Mouse (Mus musculus) MEL (cell line): ENCODE measurements around the gene Psmd9.

Source experiments
- CTCF ChIP-seq, 3 experiments: IDR thresholded peaks in 2 of 3; conservative IDR thresholded peaks in 1 of 3; 2 replicates each; pipeline ENCODE4 v1.5.1; 2011 to 2012; ENCODE audit warnings: low read length in 3 of 3, low read depth in 2 of 3, mild to moderate bottlenecking in 2 of 3, improper control_type of control experiment in 1 of 3, inconsistent platforms in 1 of 3, mixed read lengths in 1 of 3, moderate library complexity in 1 of 3; ENCODE audit not compliant: control insufficient read depth in 1 of 3, insufficient read depth in 1 of 3, poor library complexity in 1 of 3, severe bottlenecking in 1 of 3
- GABPA ChIP-seq: IDR thresholded peaks from 2 replicates; pipeline ENCODE4 v1.6.1; 2012; ENCODE audit warnings: low read depth, mild to moderate bottlenecking, inconsistent platforms, low read length, improper control_type of control experiment, moderate library complexity
- GATA1 ChIP-seq: IDR thresholded peaks from 2 replicates; pipeline ENCODE4 v1.6.1; 2011; ENCODE audit warnings: low read depth, low read length, improper control_type of control experiment
- MAFK ChIP-seq: IDR thresholded peaks from 2 replicates; pipeline ENCODE4 v1.6.1; 2011; ENCODE audit warnings: low read depth, mild to moderate bottlenecking, low read length, improper control_type of control experiment, borderline replicate concordance
- MEF2A ChIP-seq: IDR thresholded peaks from 2 replicates; pipeline ENCODE4 v1.6.1; 2014; ENCODE audit warnings: low read depth, mild to moderate bottlenecking, inconsistent platforms, low read length, improper control_type of control experiment; ENCODE audit not compliant: poor library complexity, insufficient replicate concordance, severe bottlenecking; ENCODE audit errors: extremely low read depth
- POLR2A ChIP-seq, 2 experiments: IDR thresholded peaks; 2 replicates each; pipeline ENCODE4 v1.6.1; 2011 to 2012; ENCODE audit warnings: low read length in 2 of 2, mild to moderate bottlenecking in 2 of 2, control low read depth in 1 of 2, improper control_type of control experiment in 1 of 2, low read depth in 1 of 2, moderate library complexity in 1 of 2; ENCODE audit not compliant: control insufficient read depth in 1 of 2, insufficient read depth in 1 of 2, poor library complexity in 1 of 2

- TF ChIP-seq CTCF (IDR thresholded peaks at IDR 0.05 in 2 of 3, conservative IDR thresholded peaks at IDR 0.05 in 1 of 3; ENCODE audit: control insufficient read depth in 1 of 3, insufficient read depth in 1 of 3, low read depth in 2 of 3, low read length in 3 of 3, poor library complexity in 1 of 3, severe bottlenecking in 1 of 3) (no peak), MEF2A (no peak), POLR2A (IDR thresholded peaks at IDR 0.05; ENCODE audit: control insufficient read depth in 1 of 2, insufficient read depth in 1 of 2, low read depth in 1 of 2, low read length in 2 of 2, poor library complexity in 1 of 2) (no peak), MAFK (no peak), GABPA (no peak), GATA1 (no peak)
These were observed 11.2 kb downstream of the Psmd9 start for GRCm38 (mm10) chr5:123180390-123180789.
